Mouse (Mus musculus) liver, embryonic 14.5 days (tissue): ENCODE measurements around the gene Syne4. TPM values are rescaled to one million over a fixed set of nuclear protein-coding genes. Genes with fewer than 3 reads are reported as not detected.

Source experiments
- ATAC-seq: fragments of 200-750 bp; cut with Nextera tagmentation; 2 replicates; pipeline ENCODE4 v1.8.0; 2017; ENCODE audit warnings: moderate number of reproducible peaks, mild to moderate bottlenecking, moderate library complexity; ENCODE audit not compliant: insufficient read depth
- DNase-seq, 3 experiments: peaks; one replicate each; pipeline ENCODE4 v3.0.0-alpha.2; 2012 to 2013; ENCODE audit warnings: low read depth in 3 of 3, low spot score in 3 of 3
- H3K27ac ChIP-seq: fragments of 300-500 bp; sonication (generic); 2 replicates; pipeline ENCODE4 v1.5.1; 2014; ENCODE audit warnings: moderate library complexity, mild to moderate bottlenecking, control low read depth, inconsistent platforms
- H3K27me3 ChIP-seq: fragments of 300-500 bp; sonication (generic); 2 replicates; pipeline ENCODE4 v1.6.1; 2014; ENCODE audit warnings: mild to moderate bottlenecking, low read length, moderate library complexity; ENCODE audit not compliant: control insufficient read depth, insufficient read depth
- H3K36me3 ChIP-seq: fragments of 300-500 bp; sonication (generic); replicated peaks from 2 replicates; pipeline ENCODE4 v1.6.1; 2014; ENCODE audit warnings: low read depth; ENCODE audit not compliant: control insufficient read depth, insufficient read depth
- H3K4me1 ChIP-seq, 2 experiments: fragments of 200-500 bp in 1 of 2; fragments of 300-500 bp in 1 of 2; sonication (generic) in 1 of 2; replicated peaks; 2 replicates each; pipeline ENCODE4 v1.6.1; 2012 to 2014; ENCODE audit warnings: antibody characterized with exemption in 1 of 2, inconsistent platforms in 1 of 2, low read length in 1 of 2; ENCODE audit not compliant: control insufficient read depth in 2 of 2, insufficient read depth in 2 of 2
- H3K4me2 ChIP-seq: fragments of 300-500 bp; sonication (generic); 2 replicates; pipeline ENCODE4 v1.6.1; 2014; ENCODE audit warnings: low read depth, mild to moderate bottlenecking, control low read depth, moderate library complexity
- H3K4me3 ChIP-seq, 2 experiments: fragments of 200-500 bp in 1 of 2; fragments of 300-500 bp in 1 of 2; sonication (generic) in 1 of 2; 2 replicates each; pipeline ENCODE4 v1.5.1; 2012 to 2014; ENCODE audit warnings: low read depth in 2 of 2, low read length in 2 of 2, mild to moderate bottlenecking in 2 of 2, control low read depth in 1 of 2, inconsistent platforms in 1 of 2, moderate library complexity in 1 of 2; ENCODE audit not compliant: insufficient read depth in 1 of 2
- H3K9ac ChIP-seq: fragments of 300-500 bp; sonication (generic); replicated peaks from 2 replicates; pipeline ENCODE4 v1.6.1; 2014; ENCODE audit warnings: mild to moderate bottlenecking, control low read depth, moderate library complexity
- H3K9me3 ChIP-seq: fragments of 300-500 bp; sonication (generic); 2 replicates; pipeline ENCODE4 v1.6.1; 2016; ENCODE audit warnings: low read length, mixed read lengths; ENCODE audit not compliant: control insufficient read depth
- CTCF ChIP-seq: IDR thresholded peaks from 2 replicates; pipeline ENCODE4 v1.5.1; 2016; ENCODE audit warnings: antibody characterized with exemption, low read depth, control low read depth
- EP300 ChIP-seq: IDR thresholded peaks from 2 replicates; pipeline ENCODE4 v1.6.1; 2016; ENCODE audit warnings: antibody characterized with exemption, low read depth
- WGBS: fragments of 180-500 bp; shearing (Covaris S2); extraction: QIAGEN DNeasy Blood & Tissue Kit; methylation state at CpG from one replicate; pipeline ENCODE4 v1.1.7; 2014; ENCODE audit not compliant: insufficient replicate concordance; 5-methylcytosine and 5-hydroxymethylcytosine counted together
- polyA plus RNA-seq, 2 experiments: library from polyadenylated mRNA; depleted of rRNA in 1 of 2; stranded (reverse) in 1 of 2; unstranded in 1 of 2; fragments of >200 nt; fragmentation: Nextera tagmentation in 1 of 2; extraction: Ambion mirVana in 1 of 2; gene quantifications; 2 replicates each; pipeline versions ENCODE4 v1.2.1 to v1.2.3; 2012 to 2014

The Syne4 gene
- polyA plus RNA-seq, 2 experiments, result 7.6 to 11.1 TPM

GRCm38 (mm10) chr7:30269641-30270040 lies 45.0 kb upstream of the Syne4 start:
- Histone ChIP-seq H3K27me3 (no peaks in the 10 kb centered on the region), H3K4me1 (no peaks in the 10 kb centered on the region), H3K9me3 (no peaks in the 10 kb centered on the region), H3K27ac (no peak overlapping the region), H3K9ac (no peak overlapping the region), H3K36me3 (peaks cover 4% of the 10 kb centered on the region), H3K4me3 (no peak overlapping the region), H3K4me2 (no peak overlapping the region)
- DNase-seq, result no peak
- ATAC-seq, result no peak
- TF ChIP-seq EP300, result no peak
- TF ChIP-seq CTCF, result no peak
- 79% methylated on average over 4 of the region's 4 CpGs for WGBS

- WGBS, result 74% methylated on average over 6 of the region's 6 CpGs
- ATAC-seq, result no peak
- no peak overlapping the region for H3K4me2 ChIP-seq
- no peaks in the 10 kb centered on the region for H3K9me3 ChIP-seq
- H3K9ac ChIP-seq, result no peak overlapping the region
- H3K36me3 ChIP-seq, result no peaks in the 10 kb centered on the region; the same call in 1 of the 2 replicates
- TF ChIP-seq EP300 (no peak), CTCF (no peak)
- DNase-seq, result no peak
- H3K4me1 ChIP-seq, result 0 out of 4 replicates have a peak, but pooled peaks cover 2% of the 10 kb centered on the region in 2 experiments
- H3K27me3 ChIP-seq, result no peaks in the 10 kb centered on the region
- H3K27ac ChIP-seq, result no peak overlapping the region
- H3K4me3 ChIP-seq, result no peak overlapping the region
Observed at GRCm38 (mm10) chr7:30274383-30274782, 40.2 kb upstream of the Syne4 start.

- 58% methylated on average over 2 of the region's 2 CpGs for WGBS
- H3K9ac ChIP-seq, result peak overlapping the region; percentile 16
- H3K4me1 ChIP-seq, result peaks cover 2 to 10% of the 10 kb centered on the region in 2 experiments; a peak in 3 of 4 replicates
- ATAC-seq, result no peak
- peak overlapping the region in 1 of 2 experiments; percentile 78; a peak in 3 of 4 replicates for H3K4me3 ChIP-seq
- H3K27me3 ChIP-seq, result no peaks in the 10 kb centered on the region
- DNase-seq, result no peak
- H3K4me2 ChIP-seq, result peak overlapping the region; percentile 85
- no peaks in the 10 kb centered on the region for H3K36me3 ChIP-seq
- TF ChIP-seq EP300, result no peak
- TF ChIP-seq CTCF, result no peak
- no peaks in the 10 kb centered on the region for H3K9me3 ChIP-seq
- H3K27ac ChIP-seq, result no peak overlapping the region
Observed at GRCm38 (mm10) chr7:30278911-30279310, 35.7 kb upstream of the Syne4 start.

- Histone ChIP-seq H3K27ac (peak overlapping the region; percentile 93), H3K4me3 (peak overlapping the region; percentile 78 to 89), H3K4me1 (peaks cover 2 to 10% of the 10 kb centered on the region in 2 experiments; a peak in 3 of 4 replicates), H3K36me3 (no peaks in the 10 kb centered on the region), H3K9me3 (no peaks in the 10 kb centered on the region), H3K27me3 (no peaks in the 10 kb centered on the region), H3K9ac (peak overlapping the region; percentile 85), H3K4me2 (peak overlapping the region; percentile 85)
- ATAC-seq (peak; percentile 42; the same call in 1 of the 2 replicates), DNase-seq (peak in 1 of 3 experiments; percentile 49)
- no peak for TF ChIP-seq CTCF
- no peak for TF ChIP-seq EP300
- 0% methylated on average over 6 of the region's 6 CpGs for WGBS
Observed at GRCm38 (mm10) chr7:30279536-30279935, 35.1 kb upstream of the Syne4 start.

- DNase-seq, result peak; percentile 90 to 94 (median 92)
- TF ChIP-seq EP300 (peak; percentile 23; the same call in 1 of the 2 replicates), CTCF (0 out of 2 replicates have a peak, but pooled peaks have one; percentile 21)
- H3K4me2 ChIP-seq, result peak within 1 kb of the TSS; percentile 85
- H3K9ac ChIP-seq, result peak within 1 kb of the TSS; percentile 85
- WGBS, result under 1% methylated on average over 49 of the region's 49 CpGs
- H3K4me1 ChIP-seq, result peaks cover 2 to 10% of the 10 kb centered on the region in 2 experiments; a peak in 3 of 4 replicates
- peak; percentile 90 for ATAC-seq
- H3K9me3 ChIP-seq, result no peaks in the 10 kb centered on the region
- H3K27ac ChIP-seq, result peak within 1 kb of the TSS; percentile 93
- H3K4me3 ChIP-seq, result peak within 1 kb of the TSS; percentile 78 to 89
- no peaks in the 10 kb centered on the region for H3K36me3 ChIP-seq
- no peaks in the 10 kb centered on the region for H3K27me3 ChIP-seq
Observed at GRCm38 (mm10) chr7:30279951-30280669, 34.5 kb upstream of the Syne4 start, which contains the start of the genes Thap8 and Wdr62. TSS of gene Thap8 (plus strand) at chr7:30280094. TSS of gene Wdr62 (minus strand) at chr7:30280419.
